16 mouse cellular contexts compared by ENCODE assay signal in the genomic region with DNA sequence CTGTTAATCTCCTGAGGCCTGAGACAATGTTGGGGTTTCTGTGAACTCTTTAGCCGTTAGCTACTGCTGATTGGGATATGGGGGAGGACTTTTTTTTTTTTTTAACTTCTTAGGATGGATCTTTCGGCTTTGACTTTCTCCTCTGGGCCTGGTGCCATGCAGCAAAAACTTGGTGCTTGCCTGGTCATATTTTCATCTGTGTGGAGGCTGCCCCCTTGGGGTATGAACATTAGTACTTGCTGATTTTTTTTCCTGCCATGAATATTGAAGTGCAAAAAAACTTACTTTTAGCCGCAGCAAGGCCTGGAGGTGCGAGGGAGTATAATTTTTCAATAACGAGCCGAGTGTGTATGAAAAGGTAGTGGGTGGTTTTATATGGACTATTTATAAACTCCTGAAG. TPM values are rescaled to one million over a fixed set of nuclear protein-coding genes. Genes with fewer than 3 reads are reported as not detected.
DNase-seq lines count a peak whose midpoint lies in the region; ATAC-seq and TF ChIP-seq lines count a peak whose summit lies in the region.
"Had no signal": no experiment of that assay in that cellular context is flagged by ENCODE, and none has a peak within 500 bp of the region (broad histone marks: within the 10 kb centered on the region; RNA-seq: fewer than 3 reads in every experiment).

No protein-coding gene starts in this region.

- H3K9ac ChIP-seq in midbrain, postnatal 0 days (replicated peaks; ENCODE audit: low read length, poor library complexity, severe bottlenecking): no peak overlapping the region
- H3K9ac ChIP-seq in midbrain, embryonic 16.5 days (ENCODE audit: low read depth, low read length): no peak overlapping the region
- H3K9ac ChIP-seq: embryonic facial prominence, embryonic 13.5 days; neural tube, embryonic 12.5 days had no signal

- no peak for DNase-seq in frontal cortex, postnatal 36 days (ENCODE audit: low spot score in 2 of 2)
- DNase-seq in layer of hippocampus, adult 11-12 months (ENCODE audit: low spot score): peak; percentile 41
- DNase-seq in layer of hippocampus, adult 9-10 months (ENCODE audit: low spot score): no peak
- DNase-seq in midbrain, postnatal 0 days (ENCODE audit: low spot score): peak; percentile 51
- peak; percentile 17 for DNase-seq in adipocyte (ENCODE audit: low spot score)
- no peak for DNase-seq in thymus, postnatal 0 days (ENCODE audit: low spot score)
- DNase-seq: adrenal gland, adult 2 months; lung, adult 18-20 months; thymus, postnatal 36 days had no signal

- peak; percentile 64 for ATAC-seq in frontal cortex, adult (ENCODE audit: low TSS enrichment)
- no peak for ATAC-seq in midbrain, postnatal 0 days (ENCODE audit: low FRiP score)
- no peak for ATAC-seq in midbrain, embryonic 16.5 days
- ATAC-seq: forebrain, embryonic 16.5 days; inflammation-experienced regulatory T-cells, adult 6 months; Patski had no signal

- 26% methylated on average over 6 of the region's 6 CpGs for WGBS in midbrain, postnatal 0 days
- 30% methylated on average over 6 of the region's 6 CpGs for WGBS in midbrain, embryonic 16.5 days

- no peaks in the 10 kb centered on the region for H3K4me1 ChIP-seq in midbrain, postnatal 0 days (ENCODE audit: insufficient read depth, low read length)
- H3K4me1 ChIP-seq in midbrain, embryonic 16.5 days (ENCODE audit: control insufficient read depth, insufficient read depth, low read length): 0 out of 2 replicates have a peak, but pooled peaks cover 4% of the 10 kb centered on the region
- H3K4me1 ChIP-seq: neural tube, embryonic 12.5 days had no signal

- no peaks in the 10 kb centered on the region for H3K27me3 ChIP-seq in midbrain, postnatal 0 days (ENCODE audit: insufficient read depth, low read length)
- no peaks in the 10 kb centered on the region for H3K27me3 ChIP-seq in midbrain, embryonic 16.5 days (ENCODE audit: control insufficient read depth, insufficient read depth, low read depth, low read length)
- H3K27me3 ChIP-seq: neural tube, embryonic 12.5 days; Patski had no signal

- H3K9me3 ChIP-seq in midbrain, postnatal 0 days (ENCODE audit: low read length): no peaks in the 10 kb centered on the region
- no peaks in the 10 kb centered on the region for H3K9me3 ChIP-seq in midbrain, embryonic 16.5 days (replicated peaks; ENCODE audit: control insufficient read depth, low read length, poor library complexity, severe bottlenecking)
- H3K9me3 ChIP-seq: embryonic facial prominence, embryonic 13.5 days; neural tube, embryonic 12.5 days had no signal

- peak; percentile 53 for TF ChIP-seq CTCF in midbrain, postnatal 0 days (IDR thresholded peaks at IDR 0.05)

- H3K4me2 ChIP-seq in midbrain, postnatal 0 days (ENCODE audit: low read depth, low read length, poor library complexity, severe bottlenecking): no peak overlapping the region
- H3K4me2 ChIP-seq in midbrain, embryonic 16.5 days (ENCODE audit: low read length): no peak overlapping the region
- H3K4me2 ChIP-seq: embryonic facial prominence, embryonic 13.5 days; neural tube, embryonic 12.5 days had no signal

- H3K27ac ChIP-seq in midbrain, postnatal 0 days (ENCODE audit: low read depth, low read length): no peak overlapping the region
- H3K27ac ChIP-seq in midbrain, embryonic 16.5 days (ENCODE audit: low read length): no peak overlapping the region
- H3K27ac ChIP-seq: embryonic facial prominence, embryonic 13.5 days; neural tube, embryonic 12.5 days had no signal

- no peak overlapping the region for H3K4me3 ChIP-seq in midbrain, postnatal 0 days (ENCODE audit: low read depth, low read length)
- H3K4me3 ChIP-seq in midbrain, embryonic 16.5 days (ENCODE audit: low read depth, low read length): no peak overlapping the region
- H3K4me3 ChIP-seq: embryonic facial prominence, embryonic 13.5 days; neural tube, embryonic 12.5 days had no signal

- H3K36me3 ChIP-seq in midbrain, postnatal 0 days (ENCODE audit: insufficient read depth, low read length): no peaks in the 10 kb centered on the region
- no peaks in the 10 kb centered on the region for H3K36me3 ChIP-seq in midbrain, embryonic 16.5 days (ENCODE audit: control insufficient read depth, insufficient read depth, low read length)
- H3K36me3 ChIP-seq: embryonic facial prominence, embryonic 13.5 days; neural tube, embryonic 12.5 days had no signal

RNA-seq across cellular contexts. Expression of gene Zbtb18, which starts 22.0 kb away (rescaled TPM):
- 24.7 and 56.7 TPM in 2 replicates for total RNA-seq in midbrain, postnatal 0 days (2014; rRNA removed)
- polyA plus RNA-seq in midbrain, postnatal 0 days (2015; fragmentation: Nextera tagmentation; extraction: Ambion mirVana): 3.5 and 3.6 TPM in 2 replicates
- polyA plus RNA-seq in midbrain, embryonic 16.5 days (2015; fragmentation: Nextera tagmentation; extraction: Ambion mirVana): 3.6 and 4.4 TPM in 2 replicates
- polyA plus RNA-seq in thymus, postnatal 0 days (2015; fragmentation: Nextera tagmentation; extraction: Ambion mirVana): 5.9 and 7.1 TPM in 2 replicates

Comparison
In these comparisons a context has a peak if more than half of its experiments do, and no peak if none do; other contexts are left out.
1. DNase-seq: peak in layer of hippocampus, adult 11-12 months (single experiment), midbrain, postnatal 0 days (single experiment) and adipocyte (single experiment); none in frontal cortex, postnatal 36 days (0 of 2), layer of hippocampus, adult 9-10 months (single experiment) and thymus, postnatal 0 days (single experiment).